Mouse (Mus musculus) ES-Bruce4 (cell line): ENCODE data around the gene Tmem210. TPM values are rescaled to one million over a fixed set of nuclear protein-coding genes. Genes with fewer than 3 reads are reported as not detected.

Experiments
- H3K27ac ChIP-seq: 2 replicates; pipeline ENCODE4 v1.5.1; 2012; ENCODE audit warnings: low read length, inconsistent platforms; ENCODE audit not compliant: insufficient read depth
- H3K27me3 ChIP-seq: 2 replicates; pipeline ENCODE4 v1.6.1; 2012; ENCODE audit warnings: mild to moderate bottlenecking, low read length, inconsistent platforms; ENCODE audit not compliant: control insufficient read depth, poor library complexity, insufficient read depth, severe bottlenecking
- H3K36me3 ChIP-seq: 2 replicates; pipeline ENCODE4 v1.6.1; 2012; ENCODE audit warnings: inconsistent platforms, mild to moderate bottlenecking, low read length, moderate library complexity; ENCODE audit not compliant: control insufficient read depth, poor library complexity, insufficient read depth, severe bottlenecking
- H3K4me1 ChIP-seq: one replicate; pipeline ENCODE4 v1.8.1; 2011; ENCODE audit warnings: low read length; ENCODE audit not compliant: control insufficient read depth, insufficient read depth
- H3K4me3 ChIP-seq: 2 replicates; pipeline ENCODE4 v1.5.1; 2011; ENCODE audit warnings: low read depth, mild to moderate bottlenecking, low read length
- H3K9ac ChIP-seq: 2 replicates; pipeline ENCODE4 v1.6.1; 2012; ENCODE audit warnings: low read depth, mild to moderate bottlenecking, inconsistent platforms; ENCODE audit not compliant: poor library complexity, severe bottlenecking
- H3K9me3 ChIP-seq: replicated peaks from 2 replicates; pipeline ENCODE4 v1.6.1; 2012; ENCODE audit warnings: mild to moderate bottlenecking, low read length, inconsistent platforms; ENCODE audit not compliant: control insufficient read depth, poor library complexity, insufficient read depth, severe bottlenecking
- CTCF ChIP-seq: IDR thresholded peaks from one replicate; pipeline ENCODE4 v1.8.1; 2011; ENCODE audit warnings: low read depth, low read length
- EP300 ChIP-seq: IDR thresholded peaks from 2 replicates; pipeline ENCODE4 v1.6.1; 2011; ENCODE audit warnings: low read depth, low read length; ENCODE audit not compliant: insufficient read depth
- POLR2A ChIP-seq: IDR thresholded peaks from one replicate; pipeline ENCODE4 v1.8.1; 2011; ENCODE audit warnings: low read length; ENCODE audit not compliant: insufficient read depth
- polyA plus RNA-seq: library from polyadenylated mRNA; stranded (reverse); fragments of >200 nt; gene quantifications from 2 replicates; pipeline ENCODE4 v1.2.4, GENCODE M21; 2011; ENCODE audit warnings: low read depth; ENCODE audit not compliant: missing spikeins, insufficient read depth, insufficient read length

Tmem210 gene
- polyA plus RNA-seq, 1 experiment = not detected

GRCm38 (mm10) chr2:25267746-25268309 is 20.1 kb upstream of the Tmem210 start:
- peaks cover 5% of the 10 kb centered on the region for H3K4me1 ChIP-seq
- H3K27me3 ChIP-seq = no peaks in the 10 kb centered on the region
- no peak overlapping the region for H3K27ac ChIP-seq
- TF ChIP-seq CTCF = no peak
- TF ChIP-seq POLR2A = no peak
- TF ChIP-seq EP300 = no peak
- H3K4me3 ChIP-seq = no peak overlapping the region
- peaks cover 4% of the 10 kb centered on the region; the same call in 1 of the 2 replicates for H3K36me3 ChIP-seq
- no peaks in the 10 kb centered on the region for H3K9me3 ChIP-seq
- no peak overlapping the region for H3K9ac ChIP-seq

GRCm38 (mm10) chr2:25271827-25272511 is 16.0 kb upstream of the Tmem210 start, which contains the start of the genes Ssna1 and Anapc2:
Ssna1 (minus strand) TSS chr2:25272438.
Anapc2 (plus strand) TSS chr2:25272478.
- H3K9me3 ChIP-seq = no peaks in the 10 kb centered on the region
- H3K4me1 ChIP-seq = no peaks in the 10 kb centered on the region
- H3K4me3 ChIP-seq = peak within 1 kb of the TSS; percentile 97
- peak within 1 kb of the TSS; percentile 60 for H3K9ac ChIP-seq
- H3K27ac ChIP-seq = no peak within 1 kb of the TSS
- TF ChIP-seq POLR2A (peak; percentile 88), EP300 (peak; percentile 61), CTCF (peak; percentile 16)
- H3K27me3 ChIP-seq = no peaks in the 10 kb centered on the region
- H3K36me3 ChIP-seq = peaks cover 13% of the 10 kb centered on the region

GRCm38 (mm10) chr2:25272515-25272914 is 15.4 kb upstream of the Tmem210 start:
- Histone ChIP-seq H3K4me3 (peak overlapping the region; percentile 97), H3K4me1 (no peaks in the 10 kb centered on the region), H3K9ac (peak overlapping the region; percentile 60), H3K27ac (no peak overlapping the region), H3K27me3 (no peaks in the 10 kb centered on the region), H3K36me3 (peaks cover 13% of the 10 kb centered on the region), H3K9me3 (no peaks in the 10 kb centered on the region)
- no peak for TF ChIP-seq POLR2A
- no peak for TF ChIP-seq EP300
- TF ChIP-seq CTCF = no peak

- H3K4me1 ChIP-seq = no peaks in the 10 kb centered on the region
- peak overlapping the region; percentile 60 for H3K9ac ChIP-seq
- H3K9me3 ChIP-seq = no peaks in the 10 kb centered on the region
- no peaks in the 10 kb centered on the region for H3K27me3 ChIP-seq
- H3K4me3 ChIP-seq = peak overlapping the region; percentile 97
- H3K27ac ChIP-seq = no peak overlapping the region
- TF ChIP-seq EP300 (no peak), POLR2A (no peak), CTCF (no peak)
- H3K36me3 ChIP-seq = peaks cover 15% of the 10 kb centered on the region
These were observed 14.9 kb upstream of the Tmem210 start for GRCm38 (mm10) chr2:25273010-25273409.

GRCm38 (mm10) chr2:25278928-25279882 is 8.7 kb upstream of the Tmem210 start:
- Histone ChIP-seq H3K4me3 (no peak overlapping the region), H3K27ac (no peak overlapping the region), H3K9ac (no peak overlapping the region), H3K27me3 (no peaks in the 10 kb centered on the region), H3K36me3 (peaks cover 32% of the 10 kb centered on the region), H3K9me3 (no peaks in the 10 kb centered on the region), H3K4me1 (no peaks in the 10 kb centered on the region)
- TF ChIP-seq CTCF (peak; percentile 74), POLR2A (no peak)

GRCm38 (mm10) chr2:25285551-25285950 is 2.4 kb upstream of the Tmem210 start:
- H3K27me3 ChIP-seq = no peaks in the 10 kb centered on the region; the same call in 1 of the 2 replicates
- no peak overlapping the region for H3K9ac ChIP-seq
- no peak overlapping the region for H3K4me3 ChIP-seq
- no peak overlapping the region for H3K27ac ChIP-seq
- TF ChIP-seq POLR2A (no peak), EP300 (no peak), CTCF (no peak)
- H3K36me3 ChIP-seq = peaks cover 3% of the 10 kb centered on the region
- H3K9me3 ChIP-seq = no peaks in the 10 kb centered on the region
- peaks cover 4% of the 10 kb centered on the region for H3K4me1 ChIP-seq
